Mouse (Mus musculus): ENCODE measurements around the gene Gm21891.
"Not testable (repeated sequence)": the region's sequence is repeated elsewhere in the genome, so short reads cannot be mapped to it uniquely, and the experiment has no call there.

The Gm21891 gene

DNA sequence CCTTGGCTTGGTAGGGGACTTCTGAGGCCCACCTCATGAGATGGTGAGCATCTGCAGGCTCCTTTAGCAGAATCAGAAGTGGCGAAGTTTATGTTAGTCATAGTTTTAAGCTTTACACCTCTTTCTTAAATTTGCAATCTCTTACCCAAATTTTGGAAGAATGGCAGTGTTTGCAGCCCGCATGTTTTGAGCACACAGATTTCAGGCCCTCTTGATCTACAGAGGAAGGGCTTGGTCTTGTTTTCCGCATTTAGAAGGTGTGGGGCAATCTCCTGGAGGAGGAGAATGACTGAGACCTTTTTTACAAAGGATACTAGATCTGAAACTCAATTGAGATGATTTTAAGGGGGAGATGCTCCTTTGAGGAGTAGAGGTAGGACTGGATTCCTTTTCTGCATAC, at the start of gene Gm21891:
Gene Gm21891, minus strand, starts transcription at position 101 of the 400 bp plus-strand sequence.
- DNase-seq (ENCODE audit: low read depth in 2 of 2, low spot score in 2 of 2) = not testable (repeated sequence)

GRCm38 (mm10) chrY:13161668-13162067, 28.4 kb upstream of the Gm21891 start, which contains the start of gene Gm21425:
Gene Gm21425, plus strand, starts transcription at chrY:13161968.
- DNase-seq (ENCODE audit: low read depth in 2 of 2, low spot score in 2 of 2) = not testable (repeated sequence)

Data from CD8-positive naive resting alpha-beta T cell, adult 2 months (primary cell).